Mouse (Mus musculus): Measurements from ENCODE around the gene Tmx1.

Tmx1 gene

GRCm38 (mm10) chr12:70452726-70453645 is at the start of gene Tmx1:
Gene Tmx1 (plus strand): TSS chr12:70453095.
- peak; percentile 94 for DNase-seq (ENCODE audit: low spot score)

- DNase-seq (ENCODE audit: low spot score), result no peak
Measured at GRCm38 (mm10) chr12:70404327-70404726, 48.6 kb upstream of the Tmx1 start.

- no peak for DNase-seq (ENCODE audit: low spot score)
Measured at GRCm38 (mm10) chr12:70408396-70408795, 44.5 kb upstream of the Tmx1 start.

GRCm38 (mm10) chr12:70409600-70409999 is 43.3 kb upstream of the Tmx1 start:
- no peak for DNase-seq (ENCODE audit: low spot score)

GRCm38 (mm10) chr12:70420216-70420615 is 32.7 kb upstream of the Tmx1 start:
- no peak for DNase-seq (ENCODE audit: low spot score)

- DNase-seq (ENCODE audit: low spot score), result no peak
Measured at GRCm38 (mm10) chr12:70421028-70421427, 31.9 kb upstream of the Tmx1 start.

- no peak for DNase-seq (ENCODE audit: low spot score)
Measured at GRCm38 (mm10) chr12:70422322-70423118, 30.4 kb upstream of the Tmx1 start.

- no peak for DNase-seq (ENCODE audit: low spot score)
Measured at GRCm38 (mm10) chr12:70427885-70428284, 25.0 kb upstream of the Tmx1 start.

- DNase-seq (ENCODE audit: low spot score), result peak; percentile 32
Measured at GRCm38 (mm10) chr12:70429637-70430036, 23.3 kb upstream of the Tmx1 start.

GRCm38 (mm10) chr12:70430307-70430950 is 22.5 kb upstream of the Tmx1 start:
- peak; percentile 49 for DNase-seq (ENCODE audit: low spot score)

GRCm38 (mm10) chr12:70431428-70431827 is 21.5 kb upstream of the Tmx1 start:
- no peak for DNase-seq (ENCODE audit: low spot score)

GRCm38 (mm10) chr12:70449961-70450360 is 2.9 kb upstream of the Tmx1 start:
- DNase-seq (ENCODE audit: low spot score), result no peak

GRCm38 (mm10) chr12:70451533-70451932 is 1.4 kb upstream of the Tmx1 start:
- DNase-seq (ENCODE audit: low spot score), result peak; percentile 66

- DNase-seq (ENCODE audit: low spot score), result peak; percentile 88
Measured at GRCm38 (mm10) chr12:70452143-70452542, 752 bp upstream of the Tmx1 start.

- no peak for DNase-seq (ENCODE audit: low spot score)
Measured at GRCm38 (mm10) chr12:70455226-70455625, 2.3 kb downstream of the Tmx1 start.

GRCm38 (mm10) chr12:70459546-70459945 is 6.7 kb downstream of the Tmx1 start:
- no peak for DNase-seq (ENCODE audit: low spot score)

- DNase-seq (ENCODE audit: low spot score), result no peak
Measured at GRCm38 (mm10) chr12:70464016-70464415, 11.1 kb downstream of the Tmx1 start.

- no peak for DNase-seq (ENCODE audit: low spot score)
Measured at GRCm38 (mm10) chr12:70475336-70475735, 22.4 kb downstream of the Tmx1 start.

GRCm38 (mm10) chr12:70476884-70477576 is 24.1 kb downstream of the Tmx1 start:
- no peak for DNase-seq (ENCODE audit: low spot score)

- DNase-seq (ENCODE audit: low spot score), result peak; percentile 42
Measured at GRCm38 (mm10) chr12:70477593-70478287, 24.8 kb downstream of the Tmx1 start.

- no peak for DNase-seq (ENCODE audit: low spot score)
Measured at GRCm38 (mm10) chr12:70485956-70486355, 33.1 kb downstream of the Tmx1 start.

Measured in c-Kit-positive CD71-positive TER-119-positive erythroid progenitor cells, embryonic 14.5 days (primary cell).